Mouse (Mus musculus) MEL (cell line): ENCODE data around the gene B3galnt2. TPM values are rescaled to one million over a fixed set of nuclear protein-coding genes. Genes with fewer than 3 reads are reported as not detected.
A peak's percentile ranks its signal among the peaks of the same experiment; 100 is the strongest.

Experiments used
- DNase-seq: peaks from one replicate; pipeline ENCODE4 v3.0.0; 2011; ENCODE audit warnings: low read depth, low spot score
- H3K27ac ChIP-seq: 2 replicates; pipeline ENCODE4 v1.5.1; 2012; ENCODE audit warnings: low read depth, mild to moderate bottlenecking, control low read depth, low read length, moderate library complexity; ENCODE audit not compliant: control insufficient read depth
- H3K27me3 ChIP-seq, 2 experiments: fragments of 150-350 bp in 1 of 2; sonication (generic) in 1 of 2; 2 replicates each; pipeline ENCODE4 v1.6.1; 2012; ENCODE audit warnings: low read length in 2 of 2, mild to moderate bottlenecking in 2 of 2, improper control_type of control experiment in 1 of 2, moderate library complexity in 1 of 2; ENCODE audit not compliant: insufficient read depth in 2 of 2, control insufficient read depth in 1 of 2
- H3K36me3 ChIP-seq, 2 experiments: 2 replicates each; pipeline ENCODE4 v1.6.1; 2012 to 2014; ENCODE audit warnings: low read length in 2 of 2, improper control_type of control experiment in 1 of 2, inconsistent platforms in 1 of 2, mild to moderate bottlenecking in 1 of 2; ENCODE audit not compliant: insufficient read depth in 2 of 2, control insufficient read depth in 1 of 2
- H3K4me1 ChIP-seq, 2 experiments: fragments of 150-350 bp in 1 of 2; sonication (generic) in 1 of 2; 2 replicates each; pipeline ENCODE4 v1.6.1; 2012; ENCODE audit warnings: low read length in 2 of 2, improper control_type of control experiment in 1 of 2, mild to moderate bottlenecking in 1 of 2; ENCODE audit not compliant: insufficient read depth in 2 of 2, control insufficient read depth in 1 of 2
- H3K4me3 ChIP-seq, 2 experiments: fragments of 150-350 bp in 1 of 2; sonication (generic) in 1 of 2; 2 replicates each; pipeline ENCODE4 v1.5.1; 2012; ENCODE audit warnings: low read depth in 2 of 2, low read length in 2 of 2, mild to moderate bottlenecking in 2 of 2, moderate library complexity in 2 of 2, control low read depth in 1 of 2, improper control_type of control experiment in 1 of 2; ENCODE audit not compliant: control insufficient read depth in 1 of 2, insufficient read depth in 1 of 2
- H3K79me2 ChIP-seq: 2 replicates; pipeline ENCODE4 v1.6.1; 2012; ENCODE audit warnings: mild to moderate bottlenecking, low read length, moderate library complexity; ENCODE audit not compliant: control insufficient read depth, poor library complexity, insufficient read depth
- H3K9ac ChIP-seq: 2 replicates; pipeline ENCODE4 v1.6.1; 2012; ENCODE audit warnings: low read depth, mild to moderate bottlenecking, control low read depth, low read length, moderate library complexity; ENCODE audit not compliant: control insufficient read depth, poor library complexity, severe bottlenecking
- H3K9me3 ChIP-seq: fragments of 150-350 bp; sonication (generic); replicated peaks from 2 replicates; pipeline ENCODE4 v1.6.1; 2012; ENCODE audit warnings: mild to moderate bottlenecking, low read length, improper control_type of control experiment, moderate library complexity; ENCODE audit not compliant: insufficient read depth
- EP300 ChIP-seq, 2 experiments: IDR thresholded peaks; 2 replicates each; pipeline ENCODE4 v1.6.1; 2011; ENCODE audit warnings: improper control_type of control experiment in 2 of 2, low read length in 2 of 2, low read depth in 1 of 2, mild to moderate bottlenecking in 1 of 2
- ETS1 ChIP-seq: IDR thresholded peaks from 2 replicates; pipeline ENCODE4 v1.6.1; 2012; ENCODE audit warnings: low read depth, mild to moderate bottlenecking, inconsistent platforms, low read length, improper control_type of control experiment, moderate library complexity
- GABPA ChIP-seq: IDR thresholded peaks from 2 replicates; pipeline ENCODE4 v1.6.1; 2012; ENCODE audit warnings: low read depth, mild to moderate bottlenecking, inconsistent platforms, low read length, improper control_type of control experiment, moderate library complexity
- GATA1 ChIP-seq: IDR thresholded peaks from 2 replicates; pipeline ENCODE4 v1.6.1; 2011; ENCODE audit warnings: low read depth, low read length, improper control_type of control experiment
- HCFC1 ChIP-seq: IDR thresholded peaks from 2 replicates; pipeline ENCODE4 v1.6.1; 2012; ENCODE audit warnings: low read depth, mild to moderate bottlenecking, inconsistent platforms, low read length, improper control_type of control experiment, moderate library complexity
- KAT2A ChIP-seq: conservative IDR thresholded peaks from 2 replicates; pipeline ENCODE4 v1.6.1; 2012; ENCODE audit warnings: low read depth, low read length, improper control_type of control experiment, inconsistent platforms
- MAFK ChIP-seq: IDR thresholded peaks from 2 replicates; pipeline ENCODE4 v1.6.1; 2011; ENCODE audit warnings: low read depth, mild to moderate bottlenecking, low read length, improper control_type of control experiment, borderline replicate concordance
- MAX ChIP-seq: IDR thresholded peaks from 2 replicates; pipeline ENCODE4 v1.6.1; 2011; ENCODE audit warnings: low read length, improper control_type of control experiment
- MAZ ChIP-seq: IDR thresholded peaks from 2 replicates; pipeline ENCODE4 v1.6.1; 2012; ENCODE audit warnings: low read depth, mild to moderate bottlenecking, inconsistent platforms, low read length, improper control_type of control experiment
- MXI1 ChIP-seq: IDR thresholded peaks from 2 replicates; pipeline ENCODE4 v1.6.1; 2011; ENCODE audit warnings: mild to moderate bottlenecking, low read depth, low read length, improper control_type of control experiment
- MYB ChIP-seq: IDR thresholded peaks from 2 replicates; pipeline ENCODE4 v1.6.1; 2011; ENCODE audit warnings: mild to moderate bottlenecking, low read depth, low read length, improper control_type of control experiment
- NRF1 ChIP-seq: IDR thresholded peaks from 2 replicates; pipeline ENCODE4 v1.6.1; 2014; ENCODE audit warnings: low read depth, mild to moderate bottlenecking, inconsistent platforms, low read length, improper control_type of control experiment, moderate library complexity; ENCODE audit not compliant: poor library complexity, insufficient read depth, severe bottlenecking
- POLR2AphosphoS2 ChIP-seq: IDR thresholded peaks from 2 replicates; pipeline ENCODE4 v1.6.1; 2011; ENCODE audit warnings: low read length, improper control_type of control experiment
- RAD21 ChIP-seq: IDR thresholded peaks from 2 replicates; pipeline ENCODE4 v1.6.1; 2011; ENCODE audit warnings: mild to moderate bottlenecking, low read depth, low read length, improper control_type of control experiment
- RCOR1 ChIP-seq: IDR thresholded peaks from 2 replicates; pipeline ENCODE4 v1.6.1; 2012; ENCODE audit warnings: low read depth, mild to moderate bottlenecking, inconsistent platforms, low read length, improper control_type of control experiment
- SIN3A ChIP-seq: IDR thresholded peaks from 2 replicates; pipeline ENCODE4 v1.6.1; 2012; ENCODE audit warnings: low read length, improper control_type of control experiment, inconsistent platforms
- TAL1 ChIP-seq: IDR thresholded peaks from 2 replicates; pipeline ENCODE4 v1.6.1; 2012; ENCODE audit warnings: mild to moderate bottlenecking, inconsistent platforms, low read length, moderate library complexity, mixed read lengths
- TCF12 ChIP-seq: IDR thresholded peaks from 2 replicates; pipeline ENCODE4 v1.6.1; 2014; ENCODE audit warnings: low read depth, mild to moderate bottlenecking, inconsistent platforms, low read length, improper control_type of control experiment, moderate library complexity
- UBTF ChIP-seq: IDR thresholded peaks from 2 replicates; pipeline ENCODE4 v1.6.1; 2012; ENCODE audit warnings: low read depth, mild to moderate bottlenecking, inconsistent platforms, low read length, improper control_type of control experiment, moderate library complexity, borderline replicate concordance; ENCODE audit not compliant: insufficient read depth
- USF1 ChIP-seq: IDR thresholded peaks from 2 replicates; pipeline ENCODE4 v1.6.1; 2014; ENCODE audit warnings: low read depth, mild to moderate bottlenecking, inconsistent platforms, low read length, improper control_type of control experiment, moderate library complexity
- USF2 ChIP-seq, 2 experiments: IDR thresholded peaks; 2 replicates each; pipeline ENCODE4 v1.6.1; 2011 to 2012; ENCODE audit warnings: improper control_type of control experiment in 2 of 2, low read length in 2 of 2, borderline replicate concordance in 1 of 2, inconsistent platforms in 1 of 2, low read depth in 1 of 2, mild to moderate bottlenecking in 1 of 2; ENCODE audit not compliant: insufficient read depth in 1 of 2
- ZKSCAN1 ChIP-seq: IDR thresholded peaks from 2 replicates; pipeline ENCODE4 v1.6.1; 2012; ENCODE audit warnings: low read depth, mild to moderate bottlenecking, inconsistent platforms, low read length, improper control_type of control experiment, moderate library complexity
- ZNF384 ChIP-seq: IDR thresholded peaks from 2 replicates; pipeline ENCODE4 v1.6.1; 2012; ENCODE audit warnings: low read depth, mild to moderate bottlenecking, inconsistent platforms, low read length, improper control_type of control experiment
- polyA plus RNA-seq, 2 experiments: library from polyadenylated mRNA; stranded (reverse) in 1 of 2; unstranded in 1 of 2; fragments of >175 nt in 1 of 2; fragments of >200 nt in 1 of 2; gene quantifications; 2 replicates each; pipeline versions ENCODE4 v1.2.1 to v1.2.4; 2012; ENCODE audit warnings: low replicate concordance in 2 of 2, low read depth in 1 of 2; ENCODE audit not compliant: insufficient read length in 2 of 2, insufficient read depth in 1 of 2, missing spikeins in 1 of 2
- total RNA-seq: library from RNA; depleted of rRNA; stranded (reverse); fragments of 300-350 nt; gene quantifications from 2 replicates; pipeline ENCODE4 v1.2.3, GENCODE M21; 2012

The B3galnt2 gene
- total and polyA plus RNA-seq, 3 experiments = 61.7 to 73.8 TPM; not detected in 1

DNA sequence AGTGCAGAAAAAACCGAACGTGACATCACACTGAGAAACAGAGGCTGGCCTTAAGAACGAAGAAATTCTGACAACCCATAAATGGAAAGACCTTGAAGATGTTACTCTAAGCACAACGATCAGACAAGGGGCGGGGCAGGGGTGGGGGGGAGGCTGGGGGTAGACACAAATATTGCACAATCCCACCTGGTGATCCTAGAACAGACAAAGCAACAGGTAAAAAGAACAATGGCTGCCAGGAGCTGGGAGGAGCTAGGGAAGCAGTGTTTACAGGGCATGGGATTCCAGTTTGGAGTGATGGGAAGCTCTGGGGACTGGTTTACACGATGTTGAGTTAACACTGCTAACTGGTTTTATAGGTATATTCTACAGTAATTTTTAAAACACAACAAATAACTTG, 61.3 kb downstream of the B3galnt2 start:
- Histone ChIP-seq H3K9ac (no peak overlapping the region), H3K27ac (no peak overlapping the region), H3K27me3 (no peaks in the 10 kb centered on the region), H3K9me3 (no peaks in the 10 kb centered on the region), H3K36me3 (peaks cover 18 to 30% of the 10 kb centered on the region in 2 experiments), H3K4me1 (peaks cover 20 to 28% of the 10 kb centered on the region in 2 experiments), H3K79me2 (no peaks in the 10 kb centered on the region), H3K4me3 (no peak overlapping the region)
- no peak for TF ChIP-seq MAX
- TF ChIP-seq KAT2A = no peak
- TF ChIP-seq USF2 (IDR thresholded peaks at IDR 0.05; ENCODE audit: borderline replicate concordance in 1 of 2, insufficient read depth in 1 of 2, low read depth in 1 of 2, low read length in 2 of 2) = no peak
- no peak for TF ChIP-seq RCOR1
- TF ChIP-seq UBTF = no peak
- no peak for TF ChIP-seq GABPA
- no peak for TF ChIP-seq RAD21
- TF ChIP-seq ZNF384 = no peak
- TF ChIP-seq TAL1 = no peak
- TF ChIP-seq TCF12 = no peak
- TF ChIP-seq MAFK = no peak
- TF ChIP-seq ZKSCAN1 = no peak
- TF ChIP-seq GATA1 = no peak
- TF ChIP-seq MAZ = no peak
- no peak for TF ChIP-seq HCFC1
- no peak for TF ChIP-seq USF1
- no peak for TF ChIP-seq NRF1
- no peak for DNase-seq

DNA sequence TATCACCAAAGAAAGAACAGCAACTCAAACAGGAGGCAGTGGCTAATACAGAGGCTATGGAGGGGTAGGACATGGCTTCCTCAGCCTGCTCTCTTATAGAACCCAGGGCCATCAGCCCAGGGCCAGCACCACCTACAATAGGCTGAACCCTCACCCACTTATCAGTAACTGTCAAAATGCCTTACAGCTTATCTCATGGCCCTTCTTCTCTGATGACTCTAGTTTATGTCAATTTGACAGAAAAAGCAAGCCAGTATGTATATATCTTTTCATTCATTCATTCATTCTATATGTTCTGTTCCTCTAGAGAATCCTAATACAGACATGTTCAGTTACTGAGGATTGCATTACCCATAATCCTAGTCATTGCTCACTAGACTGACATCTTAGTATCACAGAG, 64.0 kb downstream of the B3galnt2 start:
- H3K36me3 ChIP-seq = peaks cover 13 to 26% of the 10 kb centered on the region in 2 experiments
- peak overlapping the region; percentile 29; the same call in 1 of the 2 replicates for H3K9ac ChIP-seq
- no peak overlapping the region for H3K4me3 ChIP-seq
- no peaks in the 10 kb centered on the region for H3K27me3 ChIP-seq
- no peak for TF ChIP-seq POLR2AphosphoS2
- peak; percentile 56 for TF ChIP-seq MYB
- TF ChIP-seq EP300 (IDR thresholded peaks at IDR 0.05; ENCODE audit: low read depth in 1 of 2, low read length in 2 of 2) = peak; percentile 70 to 86
- TF ChIP-seq USF1 = no peak
- TF ChIP-seq GATA1 = peak; percentile 72
- peak; percentile 60 for TF ChIP-seq MXI1
- peak; percentile 83 for TF ChIP-seq TCF12
- TF ChIP-seq SIN3A = peak; percentile 50
- TF ChIP-seq ETS1 = peak; percentile 81
- TF ChIP-seq, all 39 proteins: peak for 7
- DNase-seq = peak; percentile 42
- Histone ChIP-seq H3K27ac (peak overlapping the region; percentile 83), H3K4me1 (peaks cover 16 to 21% of the 10 kb centered on the region in 2 experiments), H3K9me3 (no peaks in the 10 kb centered on the region), H3K79me2 (no peaks in the 10 kb centered on the region)
